Mouse (Mus musculus): ENCODE measurements around the gene Cmip.

DNA sequence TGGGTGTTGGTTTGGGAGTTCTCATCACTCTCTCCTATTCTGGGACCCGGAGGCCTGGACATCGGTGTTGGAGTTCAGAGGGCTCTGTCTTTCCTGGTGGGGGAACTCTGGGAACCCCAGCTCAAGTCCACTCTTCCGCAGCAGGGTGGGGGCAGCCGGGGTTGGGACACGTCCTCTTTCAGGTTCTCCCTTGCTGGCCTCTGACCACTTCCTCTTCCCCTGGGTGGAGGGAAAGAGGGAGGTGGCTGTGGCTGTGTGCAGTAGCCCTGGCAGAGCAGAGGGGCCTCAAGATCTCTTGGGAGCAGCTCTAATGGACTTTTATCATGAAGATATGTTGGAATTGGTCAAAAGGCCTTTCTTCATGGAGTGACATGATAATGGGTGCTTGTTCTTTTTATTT, 225.0 kb downstream of the Cmip start:
- no peak for TF ChIP-seq POLR2A (IDR thresholded peaks at IDR 0.05; ENCODE audit: borderline replicate concordance, extremely low read depth, low read depth, low read length)
- no peak for TF ChIP-seq CTCF (IDR thresholded peaks at IDR 0.05; ENCODE audit: insufficient read depth, low read length)
